Mouse (Mus musculus): ENCODE measurements at regions not wholly inside any gene's neighbourhood (a gene's known extent, or its start where the extent isn't known, plus 50 kb on each side); places are given as distances from the start of the nearest gene placed in this dataset.

DNA sequence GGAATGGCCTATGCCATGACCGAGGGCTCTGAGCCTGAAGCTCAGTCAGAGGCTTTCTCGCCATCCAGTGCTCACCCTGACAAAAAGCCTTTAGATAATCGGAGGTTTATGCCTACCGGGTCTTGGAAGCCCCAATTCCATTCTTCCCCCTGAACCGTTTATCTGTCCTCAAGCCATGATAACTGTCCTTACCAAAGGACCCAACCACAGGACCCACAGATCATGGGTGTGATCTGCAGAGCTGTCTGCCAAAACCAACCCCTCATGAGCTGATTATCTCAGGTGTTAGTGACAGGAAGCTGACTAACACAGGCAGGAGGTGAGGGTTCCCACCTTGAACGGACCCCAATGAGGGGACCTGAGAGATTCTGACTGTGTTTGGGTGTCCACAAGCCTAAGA is 203.7 kb upstream of the Hmga2 start:
- TF ChIP-seq CTCF (conservative IDR thresholded peaks at IDR 0.05; ENCODE audit: insufficient read depth, insufficient read length, low read depth, low read length) = no peak
- TF ChIP-seq POLR2A (IDR thresholded peaks at IDR 0.05; ENCODE audit: low read depth, low read length) = no peak

Measured in kidney, adult 2 months (tissue).